Mouse (Mus musculus) lung, adult 2 months (tissue): ENCODE measurements around the gene Igf1.

Source experiments
- CTCF ChIP-seq: fragments of 200-500 bp; IDR thresholded peaks from 2 replicates; pipeline ENCODE4 v1.5.1; 2011; ENCODE audit warnings: mild to moderate bottlenecking, low read length, control low read depth; ENCODE audit not compliant: insufficient read depth
- POLR2A ChIP-seq: fragments of 200-500 bp; IDR thresholded peaks from 2 replicates; pipeline ENCODE4 v1.6.1; 2011; ENCODE audit warnings: low read depth, mild to moderate bottlenecking, control low read depth, low read length, borderline replicate concordance; ENCODE audit errors: extremely low read depth

- TF ChIP-seq CTCF, result no peak
- TF ChIP-seq POLR2A, result no peak
Measured at GRCm38 (mm10) chr10:87922263-87922662, 64.2 kb downstream of the Igf1 start.
